Mouse (Mus musculus) spleen, adult 12 weeks (tissue): Measurements from ENCODE around the gene Nudt7.

ENCODE experiments used
- DNase-seq: peaks from one replicate; pipeline ENCODE4 v3.0.0; 2022; ENCODE audit warnings: low spot score

The Nudt7 gene

DNA sequence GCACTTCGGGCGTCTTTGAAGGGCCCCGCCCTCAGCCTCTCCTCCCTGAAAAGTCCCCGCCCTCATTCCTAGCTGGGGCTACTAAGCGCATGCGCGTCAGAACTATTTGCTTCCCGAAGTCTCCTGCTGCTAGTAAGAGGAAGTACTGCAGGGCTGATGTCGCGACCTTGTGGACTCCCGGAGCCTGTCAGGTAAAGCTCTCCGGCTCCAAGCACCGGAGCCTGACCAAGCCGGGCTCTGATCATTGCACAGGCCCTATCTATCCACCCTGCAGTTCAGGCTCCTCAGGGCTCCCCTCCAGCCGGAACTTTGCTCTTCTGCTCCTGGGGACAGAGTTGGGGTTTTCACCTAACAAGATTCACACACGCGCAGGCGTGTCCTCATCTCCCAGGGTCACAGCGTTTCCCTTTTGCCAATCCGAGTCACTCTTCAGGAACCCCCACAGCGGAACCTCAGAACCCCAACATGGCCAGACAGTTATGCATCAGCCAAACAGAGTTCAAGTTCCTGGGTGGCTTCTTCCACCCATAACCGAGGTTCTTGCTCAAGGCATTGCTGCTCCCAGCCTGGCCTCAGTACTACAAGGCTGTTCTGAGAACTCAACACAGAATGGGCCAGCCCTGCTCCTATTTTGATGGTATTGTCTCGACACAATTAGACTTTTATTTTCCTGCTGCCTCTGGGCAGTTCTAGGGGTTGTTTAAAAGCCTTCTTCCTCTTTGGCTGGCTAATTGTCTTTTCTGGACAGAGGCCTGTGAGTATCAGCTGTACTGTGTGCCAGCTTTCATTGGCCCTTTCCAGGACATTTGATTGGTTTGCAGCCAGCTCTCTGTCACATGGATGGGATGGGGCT is at the start of gene Nudt7:
Gene Nudt7 (plus strand): TSS at position 48 of the 853 bp plus-strand sequence.
- peak; percentile 63 for DNase-seq

DNA sequence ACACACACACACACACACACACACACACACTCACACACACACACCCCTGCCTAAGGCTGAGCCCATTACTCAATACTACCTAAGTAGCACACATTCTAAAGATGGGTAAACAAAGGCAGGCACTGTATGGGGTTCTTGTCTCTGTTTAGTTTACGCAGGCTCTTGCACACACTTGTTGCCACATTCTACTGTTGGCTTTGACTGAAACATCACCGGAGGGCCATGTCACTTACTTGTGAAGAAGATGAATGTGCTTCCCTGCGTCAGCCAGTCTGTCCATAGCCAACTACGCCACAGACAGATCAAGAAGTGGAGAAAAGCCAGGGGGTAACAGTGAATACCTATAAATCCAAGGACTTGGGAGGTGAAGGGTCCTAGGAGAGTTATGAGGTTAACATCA is 45.4 kb upstream of the Nudt7 start:
- no peak for DNase-seq

DNA sequence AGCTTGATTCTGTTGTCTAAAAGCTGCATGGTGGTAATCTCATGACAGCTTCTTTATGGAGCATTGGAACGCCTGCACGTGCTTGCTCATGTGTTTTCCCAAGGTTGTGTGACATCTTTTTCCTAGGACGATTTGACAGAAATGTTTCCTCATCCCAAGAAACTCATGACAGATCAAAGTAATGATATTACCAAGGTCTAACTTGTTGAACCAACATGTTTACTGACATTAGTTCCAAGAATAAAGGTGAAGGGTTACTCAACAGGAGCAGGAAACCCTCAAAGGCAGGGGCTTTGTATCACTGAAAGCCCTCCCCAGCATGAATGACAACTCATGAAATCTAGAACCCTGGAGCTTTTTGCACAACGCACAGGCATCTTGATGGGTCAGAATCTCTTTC is 42.6 kb upstream of the Nudt7 start:
- no peak for DNase-seq

DNA sequence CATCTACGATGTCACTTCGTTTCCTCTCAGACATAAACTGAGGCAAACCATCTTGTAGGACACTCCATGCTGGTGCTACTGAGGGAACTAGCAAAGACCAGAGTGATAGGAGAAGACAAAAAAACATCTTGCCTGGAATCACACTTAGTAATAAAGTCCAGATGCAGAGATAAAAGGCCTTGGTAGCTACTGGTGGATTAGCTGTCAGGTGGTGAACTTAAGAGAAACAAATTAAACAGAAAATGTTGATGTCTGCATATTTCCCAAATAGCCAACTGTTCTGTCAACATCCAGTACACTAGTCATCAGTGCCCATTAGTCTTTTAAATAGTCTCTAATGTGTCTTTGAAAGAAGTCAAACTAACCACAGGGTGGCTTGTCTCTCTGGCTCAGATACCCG is 40.0 kb upstream of the Nudt7 start:
- no peak for DNase-seq

DNA sequence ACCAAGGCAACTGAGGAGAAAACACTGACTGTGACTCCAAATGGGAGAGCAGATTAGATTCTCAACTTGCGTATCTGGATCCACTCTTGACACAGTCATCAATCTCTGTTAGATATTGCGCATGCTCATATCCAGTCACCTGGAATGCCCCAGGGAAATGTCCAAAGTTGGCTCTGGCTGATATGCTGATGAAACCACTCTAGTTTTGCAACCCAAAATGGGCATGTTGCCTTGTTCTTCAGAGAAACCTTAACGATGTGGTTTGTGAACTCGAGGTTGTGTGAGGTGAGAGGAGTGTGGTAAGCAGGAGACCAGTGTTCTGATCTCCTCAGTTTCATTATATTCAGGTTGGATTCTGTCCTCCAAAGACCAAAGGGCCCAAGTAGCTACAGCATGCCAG is 38.8 kb upstream of the Nudt7 start:
- DNase-seq, result no peak

DNA sequence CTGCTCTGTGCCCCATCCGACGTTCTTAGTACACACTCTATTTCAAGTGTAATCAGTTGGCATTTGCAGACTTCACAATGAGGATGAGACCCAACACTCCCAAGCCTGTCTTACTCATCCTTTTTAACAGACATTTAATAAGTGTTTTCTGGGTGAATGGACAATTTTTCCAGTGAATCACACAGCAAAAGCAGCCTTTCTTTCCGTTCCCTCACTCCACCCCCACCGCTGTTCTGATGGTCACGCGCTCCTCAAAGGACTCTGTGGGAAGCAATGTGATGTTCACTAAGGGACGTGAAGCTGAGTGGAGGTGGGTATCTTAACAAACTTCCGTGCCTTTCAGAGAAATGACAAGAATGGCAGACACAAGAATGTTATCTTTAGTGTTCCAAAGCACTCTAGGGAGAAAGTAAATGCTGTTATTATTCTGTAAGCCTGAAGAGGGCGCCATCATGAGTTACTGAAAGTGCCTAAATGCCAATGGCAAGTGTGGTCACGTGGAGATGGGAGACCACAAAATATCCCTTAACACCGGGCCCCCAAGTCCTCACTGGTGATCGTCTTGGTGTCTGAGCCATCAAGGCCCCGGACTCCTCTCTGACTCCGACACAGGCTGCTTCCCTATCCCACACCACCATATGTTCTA is 32.7 kb upstream of the Nudt7 start:
- no peak for DNase-seq

DNA sequence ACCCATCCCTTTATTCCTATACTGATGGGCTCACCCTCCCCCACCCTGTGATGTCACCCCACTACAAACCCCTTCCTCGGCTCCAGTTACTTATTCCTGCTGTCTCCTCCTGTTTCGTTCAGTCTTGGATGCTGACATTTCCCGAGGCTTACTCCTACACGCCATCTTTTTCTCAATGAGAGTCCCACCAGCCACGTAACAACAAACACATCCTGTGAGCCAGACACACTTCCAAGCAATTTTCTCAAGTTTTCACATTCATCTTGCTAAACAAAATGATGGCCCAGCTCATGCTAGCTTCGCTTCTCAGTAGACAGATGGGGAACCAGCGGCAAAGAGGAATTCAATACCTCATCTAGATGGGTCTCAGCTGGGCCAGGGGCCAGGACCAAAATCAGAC is 30.0 kb upstream of the Nudt7 start:
- no peak for DNase-seq

DNA sequence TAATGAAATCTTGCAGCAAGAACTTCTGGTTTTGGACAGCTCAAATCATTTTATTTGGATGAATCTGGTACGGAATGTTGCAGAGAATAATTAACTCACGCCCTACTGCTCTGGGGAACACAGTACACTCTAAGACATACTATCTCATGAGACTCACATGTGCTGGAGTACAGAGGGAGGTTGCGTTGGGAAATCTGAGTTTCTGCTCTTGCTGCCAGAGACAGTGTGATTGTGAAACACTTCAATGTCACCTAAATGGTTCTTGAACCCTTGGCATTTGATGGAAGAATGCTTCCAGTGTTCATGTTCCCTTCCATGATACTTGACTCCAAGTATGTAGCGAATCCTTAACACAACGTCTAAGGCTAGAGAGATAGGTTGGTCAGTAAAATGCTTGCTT is 27.4 kb upstream of the Nudt7 start:
- no peak for DNase-seq

DNA sequence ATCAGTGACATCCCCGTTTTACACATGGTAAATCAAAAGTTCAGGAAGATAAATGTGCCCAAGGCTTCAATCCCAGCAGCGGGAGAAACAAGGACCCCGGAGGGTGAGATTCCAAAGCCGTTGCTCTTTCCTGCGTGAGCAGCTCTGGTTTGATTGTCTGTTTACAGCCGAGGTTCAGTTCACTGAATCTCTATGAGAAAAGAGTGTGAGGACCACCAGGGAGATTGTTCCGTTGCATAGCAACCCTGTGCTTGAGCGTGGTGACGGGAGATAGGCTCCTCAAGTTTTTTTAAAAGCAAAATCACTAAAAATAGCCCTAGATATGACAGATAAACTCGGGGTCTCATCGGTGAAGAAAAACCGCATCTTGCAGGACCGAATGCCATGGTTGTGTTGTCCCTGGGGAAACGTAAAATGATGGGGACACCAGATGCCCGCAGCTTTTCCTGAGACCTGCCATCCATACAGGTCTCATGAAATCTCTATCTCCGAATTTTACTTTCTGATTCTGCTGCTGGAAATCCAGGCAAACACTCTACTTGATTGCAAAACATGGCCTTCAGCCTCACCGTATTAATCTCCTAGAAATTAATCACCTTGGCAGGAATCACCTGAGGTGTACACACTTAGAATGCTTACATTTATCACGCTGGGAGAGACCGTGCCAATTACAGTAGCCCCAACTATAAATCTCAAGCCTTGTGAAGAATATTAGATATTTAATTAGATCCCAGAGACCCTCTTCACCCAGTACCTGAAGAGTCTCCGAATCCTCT is 23.8 kb upstream of the Nudt7 start:
- no peak for DNase-seq

DNA sequence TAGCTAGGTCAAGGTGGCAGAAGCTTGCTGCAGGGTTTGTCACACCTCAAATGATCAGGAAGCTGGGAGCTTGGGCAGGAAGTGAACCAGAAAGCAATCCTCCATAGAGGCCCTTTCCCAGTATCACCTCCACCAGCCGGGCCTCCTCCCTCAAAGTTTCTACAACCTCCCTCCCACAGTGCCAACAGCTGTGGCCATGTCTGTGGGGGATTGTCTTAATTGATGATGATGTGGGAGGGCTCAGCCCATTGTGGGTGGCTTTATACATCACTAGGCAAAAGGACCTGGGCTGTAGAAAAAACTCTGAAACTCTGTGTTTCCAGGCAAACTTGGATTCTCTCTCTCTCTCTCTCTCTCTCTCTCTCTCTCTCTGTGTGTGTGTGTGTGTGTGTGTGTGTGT is 18.3 kb upstream of the Nudt7 start:
- no peak for DNase-seq

DNA sequence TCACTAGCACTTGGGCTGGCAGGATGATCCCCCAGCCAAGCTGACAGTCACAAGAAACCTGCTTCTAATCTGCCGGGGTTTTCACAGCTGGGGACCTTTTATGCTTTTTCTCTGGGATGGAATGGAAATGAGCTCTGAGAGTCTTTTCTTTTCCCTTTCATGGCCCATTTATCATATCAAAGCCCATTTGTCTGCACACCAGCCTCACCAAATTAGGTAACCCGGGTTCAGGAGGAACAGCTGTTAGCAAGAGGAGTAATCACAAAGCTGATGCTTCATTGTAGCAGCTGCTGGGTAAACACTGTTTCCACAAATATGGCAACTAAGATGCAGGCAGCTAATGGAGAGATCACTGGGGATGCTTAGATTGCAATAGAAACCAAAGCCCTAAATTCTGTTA is 17.3 kb upstream of the Nudt7 start:
- no peak for DNase-seq

DNA sequence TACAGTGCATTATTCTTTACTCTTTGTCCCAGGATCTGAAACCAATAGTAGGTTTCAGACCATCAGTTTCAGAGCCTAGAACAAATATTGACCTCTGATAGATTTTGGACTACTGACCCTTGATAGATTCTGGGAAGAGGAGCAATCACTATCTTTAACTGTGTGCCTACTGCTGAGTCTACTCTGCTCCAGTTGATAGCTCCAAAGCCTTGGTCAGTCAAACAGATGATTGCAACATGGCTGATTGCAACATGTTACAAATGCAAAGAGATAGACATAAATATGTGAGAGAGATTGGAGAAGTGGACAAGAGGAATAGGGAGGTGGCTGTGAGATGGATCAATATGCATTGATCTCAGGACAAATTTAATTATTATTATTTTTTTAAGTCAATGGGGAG is 15.9 kb upstream of the Nudt7 start:
- no peak for DNase-seq

DNA sequence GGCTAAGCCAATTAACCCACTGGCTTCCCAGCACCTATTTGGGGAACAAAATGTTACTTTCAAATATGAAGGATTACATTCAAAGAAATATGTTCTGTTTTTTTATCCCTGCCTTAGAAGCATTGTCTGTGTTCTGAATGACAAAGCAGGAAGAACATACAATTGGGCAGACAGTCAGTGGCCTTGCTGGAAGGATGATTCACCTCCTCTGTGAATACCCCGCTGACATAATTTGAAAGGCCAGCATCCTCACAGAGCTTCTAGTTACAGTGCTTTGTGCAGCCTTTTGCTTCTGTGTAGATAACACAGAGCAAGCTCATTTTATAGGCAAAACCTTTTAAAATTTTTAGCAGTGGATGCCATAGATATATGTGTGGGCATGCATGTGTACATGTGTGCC is 11.6 kb upstream of the Nudt7 start:
- no peak for DNase-seq

DNA sequence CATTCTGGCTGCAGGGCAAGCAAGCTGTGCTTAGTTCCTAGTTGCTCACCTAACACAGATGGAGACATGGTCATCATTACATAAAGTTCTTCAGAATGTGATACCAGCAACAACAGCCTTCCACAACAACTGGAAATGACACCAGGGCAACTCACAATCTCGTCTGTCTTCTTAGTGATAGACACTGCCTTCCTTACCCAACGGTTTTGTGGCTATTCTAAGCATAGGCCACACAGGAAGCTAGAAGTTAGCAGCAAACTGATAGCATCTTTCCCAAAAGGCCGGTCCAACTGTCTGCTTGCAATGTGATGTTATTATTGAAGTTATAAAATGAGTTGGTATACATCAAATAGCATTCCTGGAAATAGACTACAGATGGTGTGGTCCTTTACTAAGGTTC is 9.7 kb upstream of the Nudt7 start:
- no peak for DNase-seq

DNA sequence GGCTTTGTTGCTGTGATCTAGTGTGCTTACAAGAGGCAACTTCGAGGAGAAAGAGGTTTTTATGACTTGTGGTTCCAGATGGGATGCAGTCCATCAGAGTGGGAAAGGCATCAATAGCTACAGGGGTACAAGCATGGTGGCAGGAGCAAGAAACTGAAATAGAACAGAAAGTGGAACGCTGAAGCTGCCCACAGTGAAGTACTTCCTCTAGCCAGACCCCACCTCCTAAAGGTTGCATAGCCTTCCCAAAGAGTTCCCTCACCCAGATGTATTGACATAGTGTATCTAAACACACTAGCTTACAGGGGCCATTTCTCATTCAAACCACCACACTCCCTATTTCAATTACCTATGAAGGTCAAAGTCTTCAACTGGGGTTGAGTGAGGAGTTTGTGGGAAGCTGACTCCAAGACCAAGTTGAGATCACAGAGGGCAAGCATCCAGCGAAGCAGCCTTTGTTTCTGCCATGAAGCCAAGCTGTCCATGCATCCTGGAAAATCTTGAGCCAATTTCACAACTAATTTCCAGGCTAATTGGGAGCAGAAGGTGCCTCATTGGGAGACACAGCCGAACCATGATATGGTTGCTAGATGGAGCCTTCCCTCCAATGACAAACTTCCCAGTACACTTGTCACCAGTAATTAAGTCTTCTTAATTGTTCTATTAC is 9.1 kb upstream of the Nudt7 start:
- DNase-seq, result no peak

DNA sequence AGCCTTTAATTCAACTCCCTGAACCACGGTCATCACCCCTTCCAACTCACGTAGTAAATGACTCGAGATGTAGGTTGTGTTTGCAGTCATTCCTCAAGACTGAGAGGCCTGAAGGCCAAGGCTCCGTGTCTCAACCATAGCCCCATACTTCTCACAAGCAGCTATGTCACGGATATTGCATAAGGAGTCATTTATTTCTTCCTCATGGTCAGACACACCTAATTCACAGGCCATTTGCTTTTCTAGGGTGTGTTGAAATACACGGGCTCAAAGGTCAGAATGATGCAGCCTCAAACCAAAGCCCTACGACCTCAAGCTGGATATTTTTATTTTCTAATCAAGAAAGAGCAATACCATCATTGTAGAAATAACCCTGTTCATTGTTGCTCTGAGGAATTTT is 2.5 kb upstream of the Nudt7 start:
- no peak for DNase-seq

DNA sequence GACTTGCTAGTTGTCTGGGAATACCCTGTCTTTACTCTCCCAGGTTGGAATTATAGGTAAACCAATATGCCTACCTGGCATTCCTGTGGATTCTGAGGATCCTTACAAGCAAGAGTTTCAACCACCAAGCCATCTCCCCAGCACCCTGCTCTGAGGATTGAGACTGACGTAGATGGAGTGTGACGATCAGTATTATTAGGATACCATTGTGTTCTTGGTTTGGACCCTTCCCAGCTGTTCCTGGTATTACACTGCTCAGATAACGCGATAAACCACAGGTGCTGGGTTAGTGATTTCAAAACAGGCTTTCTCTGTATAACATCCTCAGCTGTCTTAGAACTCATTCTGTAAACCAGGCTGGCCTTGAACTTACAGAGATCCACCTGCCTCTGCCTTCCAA is 1.9 kb upstream of the Nudt7 start:
- DNase-seq, result no peak

DNA sequence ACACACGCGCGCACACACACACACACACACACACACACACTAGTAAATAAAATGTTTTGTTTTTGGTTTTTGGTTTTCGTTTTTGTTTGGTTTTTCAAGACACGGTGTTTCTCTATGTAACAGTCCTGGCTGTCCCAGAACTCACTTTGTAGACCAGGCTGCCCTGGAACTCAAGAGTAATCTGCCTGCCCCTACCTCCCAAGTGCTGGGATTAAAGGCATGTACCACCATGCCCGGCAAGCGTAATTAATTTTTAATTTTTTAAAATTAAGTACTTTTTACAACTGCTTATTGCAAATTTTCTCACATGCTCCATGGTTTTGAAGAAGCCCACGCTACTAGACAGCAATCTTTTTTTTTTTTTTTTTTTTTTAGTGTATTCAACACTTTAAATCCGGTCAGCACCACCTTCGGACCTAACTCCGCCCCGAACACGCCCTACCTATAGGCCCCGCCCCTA is 277 bp upstream of the Nudt7 start:
- DNase-seq, result no peak

DNA sequence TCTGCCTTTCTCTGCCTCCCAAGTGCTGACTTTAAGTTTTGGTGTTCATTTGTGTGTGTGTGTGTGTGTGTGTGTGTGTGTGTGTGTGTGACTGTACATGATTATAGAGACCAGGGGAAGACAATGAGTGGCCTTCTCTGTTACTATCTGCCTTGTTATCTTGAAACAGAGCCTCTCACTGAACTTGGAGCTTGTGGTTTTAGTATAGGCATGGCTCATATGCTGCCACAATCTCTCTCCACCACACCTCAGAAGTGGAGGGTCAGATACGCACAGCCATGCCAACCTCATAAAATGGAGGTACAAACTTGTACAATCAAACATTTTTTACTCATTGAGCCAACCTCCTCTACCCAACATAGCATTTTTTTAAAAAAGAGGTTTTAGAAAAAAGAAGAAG is 3.4 kb downstream of the Nudt7 start:
- DNase-seq, result no peak

DNA sequence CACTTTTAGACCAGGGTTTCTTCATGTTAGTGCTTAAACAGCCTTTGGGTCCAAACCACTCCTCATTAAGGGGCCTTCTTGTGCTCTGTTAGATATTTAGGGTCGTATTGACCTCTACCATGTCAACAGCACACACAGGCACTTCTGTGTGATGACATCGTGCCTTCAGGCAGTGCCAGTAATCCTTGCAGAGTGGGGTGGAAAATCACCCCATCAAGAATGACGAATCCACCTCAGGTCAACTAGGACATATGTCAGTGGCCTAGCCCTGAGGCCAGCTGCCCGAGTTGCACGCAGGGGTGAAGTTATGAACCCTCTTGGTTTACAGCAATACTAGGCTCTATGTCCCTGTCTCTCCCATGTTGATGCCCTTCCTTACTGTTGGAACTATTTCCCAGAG is 3.8 kb downstream of the Nudt7 start:
- no peak for DNase-seq

DNA sequence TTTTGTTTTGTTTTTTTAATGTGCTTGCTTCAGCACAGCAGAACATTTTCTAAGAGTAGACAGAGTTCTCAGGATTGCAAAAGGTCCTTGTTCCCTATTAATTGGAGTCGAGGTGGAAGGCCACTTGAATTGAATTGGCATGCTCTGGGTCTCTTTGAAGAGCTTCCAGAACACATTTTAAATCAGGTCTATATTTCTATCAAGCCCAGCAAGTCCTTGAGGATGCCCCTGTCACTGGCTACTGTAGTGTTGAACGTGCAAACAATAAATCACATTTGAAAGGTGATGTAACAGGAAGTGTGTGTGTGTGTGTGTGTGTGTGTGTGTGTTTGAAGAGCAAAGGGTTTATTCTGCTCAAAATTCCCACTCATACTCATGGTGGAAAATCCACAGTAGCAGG is 7.1 kb downstream of the Nudt7 start:
- no peak for DNase-seq

DNA sequence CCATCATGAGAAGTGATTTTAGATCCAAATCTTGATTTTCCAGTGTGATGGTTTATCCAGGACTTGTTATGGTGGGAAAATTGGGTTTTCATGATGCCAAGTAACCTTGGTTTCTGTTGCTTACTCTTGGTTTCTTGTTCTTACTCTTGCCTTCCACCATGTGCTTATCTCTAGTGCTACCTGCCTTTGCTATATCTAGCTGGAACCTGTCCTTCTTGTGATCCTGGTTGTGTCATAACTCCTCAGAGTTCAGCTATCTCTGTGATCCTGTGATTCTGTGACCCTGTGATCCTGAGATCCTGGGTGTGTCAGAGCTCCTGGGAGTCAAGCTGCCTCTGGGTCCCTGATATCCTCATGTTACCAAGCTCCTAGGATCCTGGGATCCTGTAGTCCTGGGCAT is 8.8 kb downstream of the Nudt7 start:
- no peak for DNase-seq
